In the genomic region with DNA sequence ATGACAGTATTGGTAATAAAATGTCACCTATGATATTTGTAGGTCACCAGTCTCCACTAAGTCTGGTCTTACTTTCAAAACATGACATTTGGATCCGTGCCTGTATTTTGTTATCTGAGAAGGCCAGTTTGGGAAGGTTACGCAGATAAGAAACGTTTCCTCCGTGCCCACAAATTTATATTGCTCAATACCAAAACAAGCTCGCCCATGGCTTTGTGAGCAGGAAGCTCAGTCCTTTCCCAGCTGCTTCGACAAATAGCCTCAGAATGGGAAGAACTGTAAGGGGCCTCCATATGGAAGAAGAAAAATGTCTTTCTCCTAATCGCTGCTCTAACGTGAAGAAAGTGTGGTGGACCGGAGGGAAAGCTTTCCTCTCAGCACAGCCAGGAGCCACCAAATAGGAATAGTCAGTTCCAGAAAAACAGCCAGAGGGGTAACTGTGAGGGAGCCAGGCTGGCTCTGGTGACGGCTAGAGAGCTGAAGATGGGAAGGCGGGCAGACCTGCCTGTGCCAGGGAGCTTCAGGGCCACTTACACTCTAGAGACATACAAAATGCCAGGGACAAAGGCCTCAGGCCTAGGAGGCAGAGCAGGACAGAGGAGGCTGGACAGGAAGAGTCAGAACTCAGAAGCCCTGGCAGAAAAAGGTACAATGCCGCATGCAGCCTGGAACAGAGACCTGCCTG, we compare ENCODE assay signal across 11 mouse cellular contexts. TPM values are rescaled to one million over a fixed set of nuclear protein-coding genes. Genes with fewer than 3 reads are reported as not detected.
DNase-seq lines count a peak whose midpoint lies in the region; ATAC-seq and TF ChIP-seq lines count a peak whose summit lies in the region.
"Had no signal": no experiment of that assay in that cellular context is flagged by ENCODE, and none has a peak within 500 bp of the region (broad histone marks: within the 10 kb centered on the region; RNA-seq: fewer than 3 reads in every experiment).

No protein-coding gene starts in this region.

- DNase-seq in cerebellum, postnatal 14 days = peak; percentile 29 to 38
- no peak for DNase-seq in cerebellum, postnatal 4 days (ENCODE audit: low spot score in 2 of 2)
- peak; percentile 39 for DNase-seq in lung, postnatal 0 days (ENCODE audit: low spot score)
- DNase-seq in lung, postnatal 4 days = no peak
- no peak for DNase-seq in spleen, adult 2 months (ENCODE audit: low read depth in 1 of 2, low spot score in 2 of 2)
- no peak for DNase-seq in embryo, embryonic 10 days (ENCODE audit: low spot score)
- DNase-seq in B cell, adult 2 months = no peak

- H3K27me3 ChIP-seq in lung, postnatal 0 days (replicated peaks; ENCODE audit: insufficient read depth, low read length) = no peaks in the 10 kb centered on the region
- no peaks in the 10 kb centered on the region for H3K27me3 ChIP-seq in spleen, adult 2 months (ENCODE audit: control insufficient read depth, insufficient read depth, low read length)

- ATAC-seq in lung, postnatal 0 days = 0 out of 2 replicates have a peak, but pooled peaks have one; percentile 26
- ATAC-seq in granulocyte monocyte progenitor cell, adult 5-6 weeks (replicated peaks; ENCODE audit: poor library complexity, severe bottlenecking) = peak; percentile 70

- TF ChIP-seq CTCF in lung, postnatal 0 days (IDR thresholded peaks at IDR 0.05) = no peak
- no peak for TF ChIP-seq CTCF in spleen, adult 2 months (IDR thresholded peaks at IDR 0.05; ENCODE audit: extremely low read depth, insufficient read depth, insufficient read length, insufficient replicate concordance)

- no peaks in the 10 kb centered on the region for H3K36me3 ChIP-seq in lung, postnatal 0 days (ENCODE audit: insufficient read depth, low read length)
- no peaks in the 10 kb centered on the region for H3K36me3 ChIP-seq in spleen, adult 2 months (ENCODE audit: control insufficient read depth, insufficient read depth, low read length)
- H3K36me3 ChIP-seq: hindbrain, embryonic 12.5 days had no signal

- no peak for TF ChIP-seq POLR2A in spleen, adult 2 months (IDR thresholded peaks at IDR 0.05; ENCODE audit: low read depth, low read length)

- 39% methylated on average over 12 of the region's 12 CpGs for WGBS in lung, postnatal 0 days
- WGBS in spleen, adult 2 months = 54% methylated on average over 12 of the region's 12 CpGs

- TF ChIP-seq EP300 in lung, postnatal 0 days (IDR thresholded peaks at IDR 0.05) = peak; percentile 73; the same call in 1 of the 2 replicates

- peaks cover 6% of the 10 kb centered on the region; the same call in 1 of the 2 replicates for H3K4me1 ChIP-seq in lung, postnatal 0 days (ENCODE audit: insufficient read depth, low read depth, low read length)
- no peaks in the 10 kb centered on the region for H3K4me1 ChIP-seq in spleen, adult 2 months (ENCODE audit: control insufficient read depth, insufficient read depth, insufficient read length)

- peak overlapping the region; percentile 20; the same call in 1 of the 2 replicates for H3K27ac ChIP-seq in lung, postnatal 0 days (ENCODE audit: low read length)
- H3K27ac ChIP-seq in spleen, adult 2 months (ENCODE audit: insufficient read depth, low read length) = peak overlapping the region; percentile 75; the same call in 1 of the 2 replicates
- H3K27ac ChIP-seq: hindbrain, embryonic 12.5 days; layer of hippocampus, adult 2 months; macrophage had no signal

- H3K9ac ChIP-seq in lung, postnatal 0 days (replicated peaks; ENCODE audit: low read depth) = no peak overlapping the region
- H3K9ac ChIP-seq: hindbrain, embryonic 12.5 days had no signal

- no peak overlapping the region for H3K4me3 ChIP-seq in lung, postnatal 0 days (ENCODE audit: low read depth, low read length)
- no peak overlapping the region for H3K4me3 ChIP-seq in spleen, adult 2 months (ENCODE audit: extremely low read depth, insufficient read depth, insufficient read length)
- H3K4me3 ChIP-seq: hindbrain, embryonic 12.5 days; layer of hippocampus, adult 2 months had no signal

- no peaks in the 10 kb centered on the region for H3K9me3 ChIP-seq in lung, postnatal 0 days (ENCODE audit: low read length)
- H3K9me3 ChIP-seq: hindbrain, embryonic 12.5 days had no signal

- no peak overlapping the region for H3K4me2 ChIP-seq in lung, postnatal 0 days (replicated peaks; ENCODE audit: low read depth, low read length)
- H3K4me2 ChIP-seq: hindbrain, embryonic 12.5 days had no signal

RNA-seq across cellular contexts. Expression of a gene that starts 24.4 kb away (rescaled TPM):
- 15.5 and 16.7 TPM in 2 replicates for polyA plus RNA-seq in lung, postnatal 0 days (2015; fragmentation: Nextera tagmentation; extraction: Ambion mirVana)
- not detected in 2 replicates for total RNA-seq in granulocyte monocyte progenitor cell, adult 5-6 weeks (2014; fragmentation: Nextera tagmentation)
- 0.30 TPM in 1 of 2 replicates, not detected in the other for total RNA-seq in granulocyte monocyte progenitor cell, adult 5-6 weeks (2017)
- polyA plus RNA-seq in spleen, adult 2 months (2012; rRNA removed) = 5.2 and 8.3 TPM in 2 replicates

Comparison
In these comparisons a context has a peak if more than half of its experiments do, and no peak if none do; other contexts are left out.
1. DNase-seq: peak in cerebellum, postnatal 14 days (2 of 2) and lung, postnatal 0 days (single experiment); none in cerebellum, postnatal 4 days (0 of 2), lung, postnatal 4 days (0 of 2), spleen, adult 2 months (0 of 2), embryo, embryonic 10 days (single experiment) and B cell, adult 2 months (0 of 2).